Mouse (Mus musculus) heart, embryonic 11.5 days (tissue): ENCODE results near the gene Cntrob. TPM values are rescaled to one million over a fixed set of nuclear protein-coding genes. Genes with fewer than 3 reads are reported as not detected.

ENCODE experiments used
- ATAC-seq: fragments of 200-750 bp; cut with Nextera tagmentation; replicated peaks from 2 replicates; pipeline ENCODE4 v1.8.0; 2017; ENCODE audit warnings: moderate library complexity; ENCODE audit not compliant: insufficient number of reproducible peaks, low FRiP score, low TSS enrichment
- H3K27ac ChIP-seq: fragments of 300-500 bp; sonication (generic); 2 replicates; pipeline ENCODE4 v1.5.1; 2014; ENCODE audit warnings: mild to moderate bottlenecking, low read depth, low read length
- H3K27me3 ChIP-seq: fragments of 300-500 bp; sonication (generic); 2 replicates; pipeline ENCODE4 v1.6.1; 2014; ENCODE audit warnings: mild to moderate bottlenecking, low read length, mixed read lengths; ENCODE audit not compliant: control insufficient read depth, insufficient read depth
- H3K36me3 ChIP-seq: fragments of 300-500 bp; sonication (generic); 2 replicates; pipeline ENCODE4 v1.6.1; 2014; ENCODE audit warnings: mild to moderate bottlenecking, low read length, moderate library complexity, mixed read lengths; ENCODE audit not compliant: control insufficient read depth, insufficient read depth
- H3K4me1 ChIP-seq: fragments of 300-500 bp; sonication (generic); 2 replicates; pipeline ENCODE4 v1.6.1; 2014; ENCODE audit warnings: low read length; ENCODE audit not compliant: control insufficient read depth, insufficient read depth
- H3K4me2 ChIP-seq: fragments of 300-500 bp; sonication (generic); 2 replicates; pipeline ENCODE4 v1.6.1; 2014; ENCODE audit warnings: mild to moderate bottlenecking, moderate library complexity
- H3K4me3 ChIP-seq: fragments of 300-500 bp; sonication (generic); 2 replicates; pipeline ENCODE4 v1.5.1; 2014; ENCODE audit warnings: low read depth, low read length
- H3K9ac ChIP-seq: fragments of 300-500 bp; sonication (generic); 2 replicates; pipeline ENCODE4 v1.6.1; 2014; ENCODE audit warnings: mild to moderate bottlenecking, low read depth, low read length, moderate library complexity
- H3K9me3 ChIP-seq: fragments of 300-500 bp; sonication (generic); replicated peaks from 2 replicates; pipeline ENCODE4 v1.6.1; 2016; ENCODE audit warnings: low read length; ENCODE audit not compliant: control insufficient read depth
- WGBS: fragments of 180-500 bp; shearing (Covaris S2); extraction: QIAGEN DNeasy Blood & Tissue Kit; methylation state at CpG from one replicate; pipeline ENCODE4 v1.1.7; 2014; ENCODE audit not compliant: insufficient replicate concordance; 5-methylcytosine and 5-hydroxymethylcytosine counted together
- polyA plus RNA-seq: library from polyadenylated mRNA; unstranded; fragments of >200 nt; fragmentation: Nextera tagmentation; extraction: Ambion mirVana; gene quantifications from 2 replicates; pipeline ENCODE4 v1.2.1, GENCODE M21; 2014

The Cntrob gene
- polyA plus RNA-seq, 1 experiment from 2014 or later, result 10.1 TPM

GRCm38 (mm10) chr11:69368356-69369214 is 45.0 kb upstream of the Cntrob start:
- H3K27ac ChIP-seq, result peak overlapping the region; percentile 98
- under 1% methylated on average over 51 of the region's 106 CpGs for WGBS
- peak overlapping the region; percentile 94 for H3K4me3 ChIP-seq
- peaks cover 3% of the 10 kb centered on the region; the same call in 1 of the 2 replicates for H3K36me3 ChIP-seq
- peak overlapping the region; percentile 98 for H3K9ac ChIP-seq
- H3K4me2 ChIP-seq, result peak overlapping the region; percentile 91
- H3K27me3 ChIP-seq, result no peaks in the 10 kb centered on the region
- 0 out of 2 replicates have a peak, but pooled peaks have one; percentile 12 for ATAC-seq
- H3K4me1 ChIP-seq, result peaks cover 54% of the 10 kb centered on the region
- no peaks in the 10 kb centered on the region for H3K9me3 ChIP-seq

GRCm38 (mm10) chr11:69367616-69368355 is 44.2 kb upstream of the Cntrob start:
- 0 out of 2 replicates have a peak, but pooled peaks have one; percentile 45 for ATAC-seq
- H3K36me3 ChIP-seq, result peaks cover 9% of the 10 kb centered on the region; the same call in 1 of the 2 replicates
- H3K27me3 ChIP-seq, result no peaks in the 10 kb centered on the region
- H3K9me3 ChIP-seq, result no peaks in the 10 kb centered on the region
- WGBS, result 1% methylated on average over 22 of the region's 22 CpGs
- peak overlapping the region; percentile 98 for H3K9ac ChIP-seq
- peak overlapping the region; percentile 91 for H3K4me2 ChIP-seq
- H3K4me3 ChIP-seq, result peak overlapping the region; percentile 94
- peak overlapping the region; percentile 98 for H3K27ac ChIP-seq
- H3K4me1 ChIP-seq, result peaks cover 52% of the 10 kb centered on the region

- H3K4me3 ChIP-seq, result peak overlapping the region; percentile 94
- under 1% methylated on average over 22 of the region's 22 CpGs for WGBS
- peak overlapping the region; percentile 98 for H3K27ac ChIP-seq
- peak overlapping the region; percentile 98 for H3K9ac ChIP-seq
- H3K4me2 ChIP-seq, result peak overlapping the region; percentile 91
- no peak for ATAC-seq
- no peaks in the 10 kb centered on the region for H3K9me3 ChIP-seq
- peaks cover 10% of the 10 kb centered on the region; the same call in 1 of the 2 replicates for H3K36me3 ChIP-seq
- peaks cover 44% of the 10 kb centered on the region for H3K4me1 ChIP-seq
- H3K27me3 ChIP-seq, result no peaks in the 10 kb centered on the region
These were observed 43.5 kb upstream of the Cntrob start for GRCm38 (mm10) chr11:69366855-69367615.

- Histone ChIP-seq H3K27me3 (no peaks in the 10 kb centered on the region), H3K9me3 (no peaks in the 10 kb centered on the region), H3K36me3 (peaks cover 15% of the 10 kb centered on the region; the same call in 1 of the 2 replicates), H3K9ac (peak overlapping the region; percentile 98), H3K27ac (peak overlapping the region; percentile 98), H3K4me2 (peak overlapping the region; percentile 91), H3K4me1 (peaks cover 37% of the 10 kb centered on the region), H3K4me3 (peak overlapping the region; percentile 94)
- peak; percentile 70 for ATAC-seq
- 1% methylated on average over 26 of the region's 26 CpGs for WGBS
These were observed 42.7 kb upstream of the Cntrob start for GRCm38 (mm10) chr11:69366157-69366854.

- Histone ChIP-seq H3K36me3 (peaks cover 20% of the 10 kb centered on the region), H3K9me3 (no peaks in the 10 kb centered on the region), H3K27ac (peak overlapping the region; percentile 98), H3K27me3 (no peaks in the 10 kb centered on the region), H3K4me3 (peak overlapping the region; percentile 94), H3K4me2 (peak overlapping the region; percentile 91), H3K9ac (peak overlapping the region; percentile 73), H3K4me1 (peaks cover 32% of the 10 kb centered on the region)
- 25% methylated on average over 6 of the region's 6 CpGs for WGBS
- ATAC-seq, result no peak
These were observed 42.1 kb upstream of the Cntrob start for GRCm38 (mm10) chr11:69365722-69366121.

GRCm38 (mm10) chr11:69364910-69365309 is 41.3 kb upstream of the Cntrob start:
- no peak for ATAC-seq
- no peak overlapping the region for H3K4me3 ChIP-seq
- peak overlapping the region; percentile 91 for H3K4me2 ChIP-seq
- 6% methylated on average over 6 of the region's 6 CpGs for WGBS
- H3K4me1 ChIP-seq, result peaks cover 29% of the 10 kb centered on the region
- H3K27ac ChIP-seq, result peak overlapping the region; percentile 98
- no peaks in the 10 kb centered on the region for H3K27me3 ChIP-seq
- peaks cover 28% of the 10 kb centered on the region for H3K36me3 ChIP-seq
- H3K9ac ChIP-seq, result peak overlapping the region; percentile 30
- H3K9me3 ChIP-seq, result no peaks in the 10 kb centered on the region

GRCm38 (mm10) chr11:69364376-69364775 is 40.8 kb upstream of the Cntrob start:
- WGBS, result 48% methylated on average over 8 of the region's 8 CpGs
- peaks cover 30% of the 10 kb centered on the region for H3K36me3 ChIP-seq
- ATAC-seq, result no peak
- H3K9me3 ChIP-seq, result no peaks in the 10 kb centered on the region
- no peak overlapping the region for H3K4me3 ChIP-seq
- H3K27ac ChIP-seq, result peak overlapping the region; percentile 98; the same call in 1 of the 2 replicates
- no peaks in the 10 kb centered on the region for H3K27me3 ChIP-seq
- no peak overlapping the region for H3K9ac ChIP-seq
- H3K4me2 ChIP-seq, result peak overlapping the region; percentile 91
- H3K4me1 ChIP-seq, result peaks cover 29% of the 10 kb centered on the region
